Mouse (Mus musculus): ENCODE measurements around the gene Zfp668.
A peak's percentile ranks its signal among the peaks of the same experiment; 100 is the strongest.
"Not testable (repeated sequence)": the region's sequence is repeated elsewhere in the genome, so short reads cannot be mapped to it uniquely, and the experiment has no call there.

The Zfp668 gene

DNA sequence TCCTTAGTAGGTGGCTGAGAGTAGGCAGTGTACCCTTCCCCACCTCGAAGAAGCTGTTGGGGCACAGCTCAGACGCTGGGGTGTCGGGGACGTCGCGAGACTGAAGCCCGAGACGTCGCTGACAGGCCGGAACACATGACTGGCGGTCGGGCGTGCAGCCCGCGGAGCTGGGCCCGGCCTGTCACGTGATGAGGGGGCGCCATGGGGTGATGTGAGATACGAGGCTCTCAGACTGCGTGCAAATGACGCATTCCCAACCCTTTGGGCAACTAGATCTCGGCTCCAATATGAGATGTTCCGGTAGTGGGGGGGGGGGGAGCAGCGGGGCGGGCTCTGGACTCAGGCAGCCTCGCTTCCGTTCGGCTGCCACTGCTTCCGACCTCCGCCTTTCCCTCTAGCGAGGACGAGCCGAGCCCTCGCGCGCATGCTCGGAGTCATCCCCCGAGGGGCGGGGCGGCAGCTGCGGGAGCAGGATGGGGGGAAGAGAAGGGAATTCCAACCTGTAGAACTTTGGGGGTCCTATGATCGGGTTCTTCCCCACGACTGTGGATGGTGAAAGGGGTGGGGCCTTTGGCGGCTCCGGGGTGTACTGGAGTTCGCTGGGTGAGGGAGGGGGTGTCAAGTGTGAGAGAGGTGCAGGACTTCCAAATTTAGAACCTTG lies 35.2 kb downstream of the Zfp668 start:
- DNase-seq (ENCODE audit: low spot score): peak; percentile 97

DNA sequence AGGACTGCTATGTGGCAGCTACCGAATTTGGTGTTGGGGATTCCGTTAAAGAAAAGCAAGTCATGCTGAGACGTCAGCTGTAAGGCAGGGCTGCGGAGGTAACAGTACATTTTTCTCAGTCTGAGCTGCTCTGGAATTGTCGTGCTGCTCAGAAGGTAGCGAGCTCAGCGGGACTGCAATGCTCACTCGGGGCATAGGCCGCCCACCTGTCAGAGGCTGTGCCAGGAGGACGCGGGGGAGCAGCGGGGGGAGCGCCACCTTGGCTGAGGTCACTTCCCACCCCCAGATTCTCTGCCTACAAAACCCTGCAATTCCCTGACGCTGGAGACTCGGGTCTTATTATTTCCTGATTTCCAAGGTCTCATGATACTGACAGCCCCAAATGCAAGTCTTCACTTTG lies 35.7 kb downstream of the Zfp668 start:
- DNase-seq (ENCODE audit: low spot score): no peak

DNA sequence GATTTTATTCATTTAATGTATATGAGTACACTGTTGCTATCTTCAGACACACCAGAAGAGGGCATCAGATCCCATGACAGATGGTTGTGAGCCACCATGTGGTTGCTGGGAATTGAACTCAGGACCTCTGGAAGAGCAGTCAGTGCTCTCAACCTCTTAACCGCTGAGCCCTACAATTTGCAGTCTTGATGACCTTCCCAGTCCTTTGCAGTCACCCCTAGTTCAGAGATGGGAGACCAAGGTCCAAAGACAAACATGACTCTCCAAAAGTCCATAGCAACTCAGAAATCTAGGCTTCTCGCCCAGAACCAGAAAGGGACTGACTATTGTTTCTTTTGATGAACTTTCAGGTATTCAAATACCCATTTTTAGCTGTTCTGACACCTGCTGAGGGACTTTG lies 36.6 kb downstream of the Zfp668 start:
- not testable (repeated sequence) for DNase-seq (ENCODE audit: low spot score)

DNA sequence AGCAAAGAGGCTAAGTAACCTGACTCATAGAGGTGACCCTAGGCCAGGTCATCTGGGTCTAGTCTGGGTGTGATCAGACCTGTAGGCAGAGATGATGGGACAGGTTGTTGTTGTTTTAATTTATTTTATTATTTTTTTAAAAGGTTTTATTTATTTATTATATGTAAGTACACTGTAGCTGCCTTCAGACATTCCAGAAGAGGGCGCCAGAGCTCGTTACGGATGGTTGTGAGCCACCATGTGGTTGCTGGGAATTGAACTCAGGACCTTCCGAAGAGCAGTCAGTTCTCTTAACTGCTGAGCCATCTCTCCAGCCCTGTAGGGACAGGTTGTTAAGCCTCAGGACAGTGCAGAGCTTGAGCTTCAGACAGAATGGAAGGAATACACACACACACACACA lies 38.8 kb downstream of the Zfp668 start:
- not testable (repeated sequence) for DNase-seq (ENCODE audit: low spot score)

DNA sequence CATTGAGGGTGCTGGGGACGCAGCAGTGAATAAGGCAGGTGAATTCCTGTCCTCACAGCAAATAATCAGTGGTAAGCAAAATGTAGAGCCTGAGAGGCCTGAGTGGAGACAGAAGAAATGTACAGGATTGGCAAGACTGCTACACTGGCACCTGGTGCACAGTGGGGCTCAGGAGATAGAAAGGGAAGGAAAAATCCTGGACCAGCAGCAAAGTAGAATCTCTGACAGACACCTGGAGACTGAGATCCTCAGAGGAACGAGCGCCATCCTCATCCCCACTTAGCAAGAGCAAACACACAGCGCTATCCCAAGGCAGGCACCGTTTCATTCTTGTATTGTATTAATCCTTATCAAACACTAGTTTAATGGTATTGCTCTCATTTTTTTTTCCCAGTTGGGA lies 39.2 kb downstream of the Zfp668 start:
- no peak for DNase-seq (ENCODE audit: low spot score)

DNA sequence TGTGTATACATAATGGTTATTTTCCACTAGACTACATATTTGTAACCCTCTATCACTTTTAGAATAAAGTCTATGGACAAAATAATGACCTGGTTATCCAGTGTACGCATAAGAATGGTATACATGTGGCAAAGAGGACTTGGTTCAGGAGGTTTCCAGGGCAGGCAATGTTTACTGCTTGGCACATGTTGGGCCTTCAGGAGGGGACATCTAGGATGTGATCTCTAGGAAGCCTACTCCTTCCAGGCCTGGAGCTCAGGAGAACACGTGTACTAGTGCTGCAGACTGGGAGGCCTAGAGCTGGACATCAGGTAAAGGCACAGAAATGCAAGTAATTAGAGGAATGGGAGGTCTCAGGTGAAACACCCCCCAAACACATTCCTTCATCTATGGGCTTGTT lies 41.1 kb downstream of the Zfp668 start:
- DNase-seq (ENCODE audit: low spot score): no peak

DNA sequence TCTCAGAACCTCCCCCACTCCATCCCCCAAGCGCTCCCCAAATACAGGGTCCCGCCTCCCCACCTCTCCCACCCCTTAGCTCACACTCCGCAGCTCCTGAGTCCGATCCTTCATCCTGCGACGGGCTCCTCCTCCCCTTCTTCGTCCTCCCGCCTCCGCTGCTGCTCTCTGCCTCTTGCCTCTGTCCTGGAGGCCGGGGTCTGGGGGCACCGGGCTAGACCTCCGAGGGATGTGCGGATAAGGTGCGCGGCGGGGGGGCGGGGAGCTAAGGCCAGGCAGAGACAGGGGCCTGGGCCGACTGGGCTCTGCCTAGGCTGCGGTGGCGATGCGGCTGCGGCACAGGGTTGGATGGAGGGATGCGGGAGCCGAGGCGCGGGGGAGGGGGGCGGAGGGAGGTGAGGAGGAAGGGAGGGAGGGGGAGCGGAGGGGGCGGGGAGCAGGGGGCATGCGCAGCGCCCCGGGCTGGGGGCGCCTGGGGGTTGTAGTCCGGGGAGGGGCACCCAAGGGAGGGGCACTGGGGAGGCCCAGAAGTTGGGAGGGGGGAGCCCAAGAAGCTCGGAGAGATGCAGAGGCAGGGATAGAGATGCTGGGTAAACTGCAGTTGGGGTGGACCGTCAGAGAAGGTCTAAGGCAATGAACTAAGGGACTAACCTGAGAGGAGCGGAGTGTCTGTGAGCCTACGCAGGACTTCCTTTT lies 52.3 kb downstream of the Zfp668 start, which contains the start of the genes Stx4a and Stx1b:
Stx4a (plus strand) TSS at position 119 of the 696 bp plus-strand sequence.
Stx1b (minus strand) TSS at position 374 of the 696 bp plus-strand sequence.
- peak; percentile 58 for DNase-seq (ENCODE audit: low spot score)

DNA sequence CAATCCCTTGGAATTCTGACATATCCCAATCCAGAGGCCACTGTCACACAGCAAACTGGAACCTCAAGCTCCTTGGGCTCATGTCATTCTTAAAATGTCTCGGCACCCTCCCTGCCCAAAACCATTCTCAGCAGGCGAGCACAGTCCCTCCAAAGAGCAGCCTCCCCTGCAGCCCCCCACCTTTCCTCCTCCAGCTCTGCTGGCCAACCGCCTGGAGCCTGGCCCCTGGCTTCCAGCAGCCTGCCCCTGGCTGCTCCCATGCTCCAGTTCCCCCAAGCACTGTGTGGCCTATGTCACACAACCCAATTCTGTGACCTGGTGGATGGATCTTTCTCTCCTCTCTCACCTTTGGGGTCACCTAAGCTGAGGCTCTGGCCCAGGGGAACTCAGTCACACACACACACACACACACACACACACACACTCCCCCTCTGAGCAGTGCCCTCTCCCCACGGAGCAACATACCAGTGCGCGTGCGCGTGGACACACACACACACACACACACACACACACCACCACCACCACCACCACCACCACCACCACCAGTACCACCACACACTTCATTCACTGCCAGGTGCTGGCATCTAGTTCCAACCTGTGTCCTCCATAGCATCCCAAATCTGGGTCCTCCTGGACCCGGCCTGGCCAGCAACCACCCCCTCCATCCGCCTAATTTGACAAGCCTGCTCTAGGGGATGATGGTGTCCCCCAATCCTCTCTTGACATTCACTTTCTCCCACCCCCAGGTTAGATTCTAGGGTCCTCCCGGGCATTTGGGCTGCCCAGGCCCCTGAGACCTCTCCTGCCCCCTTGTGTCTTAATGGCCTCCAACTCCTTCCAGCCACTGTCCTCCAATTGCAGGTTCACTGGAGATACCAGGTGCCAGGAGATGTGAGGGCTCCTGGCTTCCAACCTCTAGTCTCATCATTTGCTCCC lies 53.1 kb downstream of the Zfp668 start:
- no peak for DNase-seq (ENCODE audit: low spot score)

DNA sequence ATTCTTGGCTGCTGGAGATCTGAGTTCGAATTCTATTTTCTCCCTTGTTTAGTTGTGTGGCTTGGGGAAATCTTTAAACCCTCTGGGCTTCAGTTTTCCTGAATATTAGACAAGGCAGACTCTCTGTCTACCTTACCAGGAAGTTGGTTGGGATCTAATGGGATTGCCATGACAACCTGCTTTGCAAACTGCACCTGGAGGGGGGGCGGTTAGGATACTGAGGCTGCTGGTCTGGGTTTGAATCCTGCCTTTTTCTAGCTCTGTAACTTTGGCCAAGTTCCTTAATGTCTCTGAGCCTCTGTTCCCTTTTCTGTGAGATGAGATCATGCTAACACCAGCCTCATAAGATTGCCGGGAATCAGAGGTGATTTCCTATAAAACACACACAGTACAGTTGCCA lies 54.1 kb downstream of the Zfp668 start:
- DNase-seq (ENCODE audit: low spot score): no peak

DNA sequence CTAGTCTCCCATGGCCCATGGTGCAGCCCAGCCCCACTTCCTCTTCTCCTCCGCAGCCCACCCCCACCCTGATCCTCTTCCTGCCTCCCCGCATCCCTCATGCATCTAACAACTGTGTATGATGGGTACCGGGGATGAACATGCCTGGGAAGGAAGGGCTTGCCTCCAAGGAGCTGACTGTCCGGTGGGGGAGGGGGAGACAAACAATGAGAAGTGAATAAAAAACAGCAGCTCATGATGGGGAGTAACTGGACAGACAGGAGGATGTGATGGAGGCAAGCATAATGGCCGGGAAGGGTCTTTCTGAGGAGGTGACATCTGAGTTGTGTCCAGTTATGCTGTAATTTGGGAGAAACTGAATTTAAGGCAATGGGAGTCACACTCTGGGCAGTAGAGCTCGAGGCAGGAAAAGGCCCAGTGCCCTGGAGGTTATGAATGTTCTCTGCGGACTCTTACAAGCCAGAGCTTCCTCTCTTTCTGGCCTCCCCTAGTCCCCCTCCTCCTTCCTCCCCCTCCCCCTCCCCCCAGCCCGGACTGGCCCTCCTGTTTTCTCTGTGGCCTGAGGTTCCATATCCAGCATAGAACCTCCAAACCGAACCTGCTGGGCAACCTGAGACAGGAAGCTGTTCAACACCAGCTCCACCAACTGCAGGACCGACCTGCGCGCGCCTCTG lies 55.7 kb downstream of the Zfp668 start:
- no peak for DNase-seq (ENCODE audit: low spot score)

DNA sequence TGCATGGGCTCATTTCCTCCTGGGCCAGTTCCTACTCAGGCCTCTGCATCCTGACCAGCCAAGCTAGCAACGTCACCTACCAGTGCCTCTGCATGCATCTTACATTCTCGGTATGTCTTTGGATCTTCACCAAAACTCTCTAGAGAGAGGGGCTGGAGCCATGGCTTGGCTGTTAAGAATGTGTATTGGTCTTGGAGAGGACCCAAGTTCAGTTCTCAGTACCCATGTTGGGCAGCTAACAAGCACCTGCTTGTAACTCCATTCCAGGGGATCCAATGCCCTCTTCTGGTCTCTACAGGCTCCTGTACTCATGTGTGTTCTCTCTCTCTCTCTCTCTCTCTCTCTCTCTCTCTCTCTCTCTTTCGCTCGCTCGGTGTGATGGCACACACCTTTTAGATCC lies 58.9 kb downstream of the Zfp668 start:
- DNase-seq (ENCODE audit: low spot score): no peak

DNA sequence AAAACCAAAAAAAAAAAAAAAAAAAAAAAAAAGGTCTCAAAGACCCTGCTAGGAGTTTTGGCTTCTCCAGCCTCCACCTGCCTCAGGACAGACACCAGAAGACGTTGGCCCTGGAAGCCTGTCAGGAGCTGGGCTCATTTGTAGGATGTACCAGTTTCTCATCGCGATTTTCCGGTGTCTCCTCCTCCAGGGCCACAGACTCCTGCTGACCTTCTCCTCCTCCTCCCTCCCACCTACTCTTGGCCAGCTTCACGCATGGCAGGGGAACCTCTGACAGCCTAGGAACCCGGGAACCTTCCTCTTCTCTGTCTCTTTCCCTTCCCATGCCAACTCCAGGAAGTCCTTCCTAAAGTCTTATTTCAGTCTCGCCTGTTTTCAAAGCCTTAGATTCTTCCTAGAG lies 59.6 kb downstream of the Zfp668 start:
- DNase-seq (ENCODE audit: low spot score): no peak

DNA sequence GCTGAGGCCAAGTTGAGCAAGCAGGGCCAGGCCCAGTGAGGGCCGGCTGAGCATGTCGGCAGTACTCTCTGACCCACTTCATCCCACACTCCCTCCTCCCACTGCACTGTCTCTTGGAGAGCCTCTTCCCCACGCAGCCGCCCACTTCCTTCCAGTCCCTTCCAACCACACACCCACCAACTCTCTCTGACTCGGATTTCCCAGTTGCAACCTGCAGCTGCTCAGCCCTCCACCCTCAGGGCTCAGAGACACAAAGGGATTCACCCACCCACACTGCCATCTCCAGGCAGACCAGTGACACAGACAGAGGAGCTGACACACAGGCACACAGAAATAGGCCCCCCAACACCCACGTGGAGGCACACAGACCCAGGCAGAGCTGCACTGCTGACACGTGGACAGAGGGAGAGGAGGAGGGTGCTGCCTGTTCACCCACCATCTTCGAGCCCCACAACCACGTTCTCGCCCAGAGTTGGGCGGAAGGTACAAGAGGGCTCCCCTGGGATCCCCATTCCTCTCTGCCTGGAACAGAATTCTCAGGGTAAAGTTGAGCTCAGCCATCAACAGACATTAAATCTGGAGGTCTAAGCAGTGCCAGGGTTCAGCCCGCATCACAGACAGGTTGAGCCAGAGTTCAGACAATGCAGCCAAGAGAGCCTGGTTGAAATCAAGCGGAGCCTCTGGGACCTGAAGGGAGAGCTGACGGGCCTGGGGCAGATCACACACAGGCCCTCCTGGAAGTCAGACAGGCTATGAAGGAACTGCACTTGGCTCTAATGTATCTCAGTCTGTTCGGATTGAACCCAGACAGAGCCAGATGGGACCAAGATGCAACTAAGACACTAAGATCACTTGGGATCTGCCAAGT lies 60.4 kb downstream of the Zfp668 start:
- peak; percentile 70 for DNase-seq (ENCODE audit: low spot score)

DNA sequence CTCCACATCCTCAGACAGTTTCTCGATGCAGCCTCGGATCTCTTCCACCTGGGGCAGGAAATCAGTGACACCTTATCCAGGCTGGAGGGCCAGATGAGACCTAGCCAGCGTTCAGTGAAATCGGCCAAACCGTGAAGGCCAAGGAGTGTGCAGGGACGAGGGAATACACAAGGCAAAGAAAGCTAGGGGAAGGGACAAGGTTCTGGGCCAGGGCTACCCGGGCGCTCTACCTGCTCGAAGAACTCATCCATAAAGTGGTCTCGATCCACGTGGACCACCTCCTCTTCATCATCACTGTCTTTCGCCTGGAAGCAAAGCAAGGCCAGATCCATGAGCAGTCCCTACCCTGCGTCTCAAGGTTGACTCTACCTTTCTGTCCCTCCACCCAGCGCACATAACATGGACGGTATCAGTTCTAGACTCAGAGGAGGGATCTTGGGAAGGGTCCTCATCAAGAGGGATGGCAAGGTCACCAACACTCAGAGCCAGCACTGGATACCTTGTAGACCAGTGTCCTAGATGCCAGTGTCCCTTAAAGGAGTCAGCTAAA lies 61.4 kb downstream of the Zfp668 start:
- no peak for DNase-seq (ENCODE audit: low spot score)

DNA sequence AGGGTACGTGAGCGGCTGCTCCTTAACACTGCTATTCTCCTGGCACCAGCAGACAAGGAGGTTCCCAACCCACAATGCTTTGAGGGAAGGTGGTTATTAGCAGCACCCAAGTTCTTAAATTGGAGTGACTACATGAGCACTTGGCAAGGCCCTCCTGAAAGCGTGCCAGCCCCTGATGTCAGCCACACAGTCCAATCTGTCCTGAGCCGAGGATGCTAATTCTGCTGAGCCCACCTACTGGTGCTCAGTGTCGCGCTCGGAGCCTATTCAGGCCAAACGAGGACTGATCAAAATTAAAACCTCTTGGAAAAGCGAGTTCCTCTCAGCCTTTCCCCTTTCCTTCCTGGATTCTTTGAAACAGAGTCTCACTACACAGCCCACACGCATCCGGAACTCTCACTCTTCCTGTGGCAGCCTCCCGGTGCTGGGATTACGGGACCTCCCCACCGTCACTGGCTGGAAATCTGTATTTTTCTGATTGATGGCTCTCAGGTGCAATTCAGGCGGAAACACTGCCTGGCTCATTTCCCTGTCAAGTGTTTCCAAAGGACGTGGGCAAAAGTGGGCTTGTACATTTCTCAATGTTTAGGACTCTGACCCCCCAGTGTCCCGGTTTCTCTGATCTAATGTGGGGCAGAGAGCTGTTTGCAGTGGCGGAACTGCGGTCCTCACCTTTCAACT lies 62.2 kb downstream of the Zfp668 start:
- DNase-seq (ENCODE audit: low spot score): peak; percentile 81

DNA sequence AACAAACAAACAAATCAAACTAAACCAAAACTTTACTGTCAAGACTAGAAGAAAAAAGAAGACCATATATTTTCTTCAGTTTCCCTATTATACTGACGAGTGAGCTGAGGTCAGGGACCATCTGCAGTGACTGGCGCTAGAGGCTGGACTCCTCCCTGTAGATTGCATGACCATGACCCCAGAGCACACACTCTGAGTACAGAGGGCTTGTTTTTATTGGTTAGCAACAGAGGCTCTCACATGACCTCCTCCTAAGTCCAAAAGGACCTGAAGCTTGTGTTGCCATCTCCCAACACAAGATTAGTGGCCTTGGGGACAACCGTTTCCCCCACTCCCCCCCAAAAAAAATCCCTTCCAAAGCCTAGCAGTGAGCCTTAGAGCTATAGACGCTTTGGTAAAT lies 62.8 kb downstream of the Zfp668 start:
- DNase-seq (ENCODE audit: low spot score): no peak

All from layer of hippocampus, adult 11-12 months (tissue).